Mouse (Mus musculus) liver, adult 2 months (tissue): ENCODE results near the gene Pdcd11.

Experiments used
- CTCF ChIP-seq: fragments of 200-500 bp; IDR thresholded peaks from 2 replicates; pipeline ENCODE4 v1.5.1; 2011; ENCODE audit warnings: low read depth, low read length, control low read depth
- POLR2A ChIP-seq: fragments of 200-500 bp; IDR thresholded peaks from 2 replicates; pipeline ENCODE4 v1.6.1; 2011; ENCODE audit warnings: low read length, control low read depth; ENCODE audit not compliant: insufficient read depth; ENCODE audit errors: extremely low read depth

GRCm38 (mm10) chr19:47088226-47088625 lies 2.3 kb upstream of the Pdcd11 start:
- no peak for TF ChIP-seq CTCF
- no peak for TF ChIP-seq POLR2A
